Mouse (Mus musculus) thymus, postnatal 25 days (tissue): ENCODE data around the gene Ksr2.
"Not testable (repeated sequence)": the region's sequence is repeated elsewhere in the genome, so short reads cannot be mapped to it uniquely, and the experiment has no call there.

ENCODE experiments used
- DNase-seq: peaks from one replicate; pipeline ENCODE4 v3.0.0; 2022

Ksr2 gene

DNA sequence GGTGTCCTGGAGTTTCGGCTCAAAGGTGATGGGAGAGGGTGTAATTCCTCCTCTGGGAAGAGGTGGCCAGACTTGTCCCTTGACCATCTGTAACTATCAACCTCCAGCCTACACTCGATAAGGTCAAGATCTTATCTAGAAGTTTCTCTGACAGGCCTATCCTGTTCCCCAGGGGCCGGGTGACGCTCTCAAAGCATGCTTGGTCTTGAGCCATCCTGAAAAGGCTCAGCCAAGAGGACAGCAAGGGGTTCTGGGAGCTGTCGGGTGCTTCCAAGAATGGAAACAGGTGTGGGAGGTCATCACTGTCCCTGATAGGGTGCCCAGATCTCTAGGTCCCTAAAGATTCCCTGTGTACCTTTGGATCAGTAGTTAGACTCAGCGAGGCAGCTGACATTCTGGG, 4.4 kb upstream of the Ksr2 start:
- no peak for DNase-seq

GRCm38 (mm10) chr5:117414611-117415010, 811 bp downstream of the Ksr2 start:
- DNase-seq, result no peak

GRCm38 (mm10) chr5:117415011-117415912, 1.5 kb downstream of the Ksr2 start:
- no peak for DNase-seq

GRCm38 (mm10) chr5:117417442-117417841, 3.6 kb downstream of the Ksr2 start:
- DNase-seq, result no peak

DNA sequence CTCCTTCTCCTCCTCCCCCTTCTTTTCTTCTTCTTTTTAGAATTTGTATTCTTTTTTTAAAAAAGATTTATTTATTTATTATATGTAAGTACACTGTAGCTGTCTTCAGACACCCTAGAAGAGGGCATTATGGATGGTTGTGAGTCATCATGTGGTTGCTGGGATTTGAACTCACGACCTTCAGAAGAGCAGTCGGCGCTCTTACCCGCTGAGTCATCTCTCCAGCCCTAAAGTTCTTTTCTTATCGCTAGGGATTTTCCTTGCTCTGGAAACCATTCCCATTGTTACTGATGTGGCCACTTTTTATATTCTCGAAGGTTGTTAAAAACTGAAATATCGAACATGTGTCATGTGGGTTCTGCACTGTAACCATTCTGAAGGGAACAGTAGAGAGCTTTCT, 19.7 kb downstream of the Ksr2 start:
- DNase-seq, result not testable (repeated sequence)

DNA sequence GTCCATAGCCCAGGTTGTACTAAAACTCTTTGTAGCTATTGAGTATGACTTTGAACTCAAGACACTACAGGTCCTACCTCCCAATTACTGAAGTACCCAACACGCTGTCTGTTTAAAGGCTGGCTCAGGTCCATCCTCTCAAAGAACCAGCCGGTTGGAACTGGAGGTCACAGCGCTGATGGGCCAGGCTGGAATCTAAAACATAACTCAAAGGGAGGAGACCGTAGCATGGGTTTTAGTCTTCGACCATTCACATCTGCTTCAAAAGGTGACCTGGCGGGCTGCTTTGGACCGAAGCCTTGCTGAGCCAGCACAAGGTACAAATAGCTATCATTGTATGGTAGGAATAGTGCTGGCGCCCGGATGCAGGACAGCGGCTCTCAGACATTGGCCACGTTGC, 26.5 kb downstream of the Ksr2 start:
- no peak for DNase-seq

DNA sequence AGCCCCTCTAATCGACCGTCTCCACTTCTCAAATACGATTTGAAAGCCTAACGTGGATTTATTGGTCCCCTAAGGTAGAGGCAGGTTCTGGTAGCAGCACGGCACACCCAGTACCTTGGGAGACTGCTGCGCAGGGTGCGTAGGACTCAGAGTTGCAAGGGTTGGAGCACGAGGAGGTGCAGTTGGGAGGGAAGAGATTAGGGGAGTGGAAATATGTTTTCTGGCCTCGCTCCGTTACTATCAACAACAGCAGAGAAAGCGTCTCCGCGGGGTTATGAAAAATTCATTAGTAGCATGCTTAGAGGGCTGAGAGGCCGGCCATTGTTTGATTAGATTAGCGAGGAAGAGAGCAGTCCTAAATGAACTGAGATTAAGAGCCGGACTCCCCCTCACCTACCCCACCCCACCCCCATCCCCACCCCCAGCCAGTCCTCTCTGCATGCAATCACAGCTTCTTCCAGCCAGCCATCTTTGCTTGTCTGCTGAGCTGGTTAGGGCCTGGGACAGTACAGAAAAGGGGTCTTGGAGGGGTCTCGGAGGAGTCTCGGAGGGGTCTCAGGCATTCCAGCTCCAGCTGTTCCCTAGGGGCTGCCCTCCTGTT, 27.5 kb downstream of the Ksr2 start:
- DNase-seq, result no peak

- DNase-seq, result no peak
These were observed 28.5 kb downstream of the Ksr2 start for GRCm38 (mm10) chr5:117442157-117442765.

- no peak for DNase-seq
These were observed 29.3 kb downstream of the Ksr2 start for GRCm38 (mm10) chr5:117443141-117443540.

DNA sequence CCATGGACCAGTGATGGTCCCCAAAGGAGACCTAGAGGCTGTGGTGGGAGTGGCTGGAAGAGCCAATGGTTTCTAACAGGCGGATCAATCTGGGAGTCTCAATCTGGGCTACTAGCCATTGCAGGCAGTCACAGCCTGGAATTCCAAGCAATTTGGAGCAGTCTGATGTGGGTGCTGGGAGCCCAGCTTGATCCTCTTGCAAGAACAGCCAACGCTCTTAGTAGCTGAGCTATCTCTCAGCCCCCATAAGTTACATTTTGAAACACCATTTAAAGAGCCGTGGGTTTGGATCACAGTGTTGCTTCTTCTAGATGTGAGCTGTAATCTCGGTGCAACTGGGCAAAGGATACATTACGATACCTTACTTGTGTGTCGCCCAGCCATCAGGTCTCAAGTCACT, 30.1 kb downstream of the Ksr2 start:
- no peak for DNase-seq

- DNase-seq, result peak; percentile 4
These were observed 33.9 kb downstream of the Ksr2 start for GRCm38 (mm10) chr5:117447698-117448097.

- no peak for DNase-seq
These were observed 38.2 kb downstream of the Ksr2 start for GRCm38 (mm10) chr5:117452013-117452412.

DNA sequence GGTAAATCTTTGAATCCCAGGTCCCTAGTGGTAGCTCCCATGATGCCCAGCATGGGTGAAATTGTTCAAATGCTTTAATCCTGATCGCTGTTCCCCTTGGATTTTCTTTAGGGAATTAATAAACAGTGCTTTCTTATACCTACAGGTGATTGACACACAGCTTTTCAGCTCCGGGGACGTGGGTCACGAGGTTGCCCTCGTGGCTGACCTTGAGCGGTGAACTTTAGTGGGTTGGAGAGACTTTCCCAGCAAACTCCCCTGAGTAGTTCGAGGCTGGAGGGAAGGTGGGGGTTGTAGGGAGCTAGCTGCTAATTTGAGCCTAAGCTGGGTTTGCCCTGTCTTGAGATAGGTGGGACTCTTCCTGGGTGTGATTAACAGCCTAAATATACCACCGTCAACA, 41.7 kb downstream of the Ksr2 start:
- DNase-seq, result no peak

GRCm38 (mm10) chr5:117457121-117457520, 43.3 kb downstream of the Ksr2 start:
- DNase-seq, result no peak

DNA sequence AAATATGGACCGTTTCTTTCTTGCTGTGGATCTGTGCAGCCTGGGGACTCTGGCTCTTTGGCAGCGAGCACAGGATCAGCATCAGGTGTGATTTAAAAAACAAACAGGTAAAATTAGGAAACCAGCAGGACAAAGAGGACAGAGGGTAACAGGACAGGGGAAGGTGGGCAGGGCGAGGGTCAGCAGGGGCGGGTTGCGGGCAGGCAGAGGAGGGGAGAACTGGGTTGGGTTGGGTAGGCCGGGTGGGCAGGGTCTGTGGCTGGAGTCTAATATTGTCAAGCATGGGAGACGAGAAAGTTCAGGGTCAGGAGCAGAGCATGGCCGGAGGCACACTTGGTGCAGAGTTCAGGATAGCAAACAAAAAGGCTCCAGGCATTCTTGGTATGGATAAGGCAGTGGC, 43.8 kb downstream of the Ksr2 start:
- no peak for DNase-seq

DNA sequence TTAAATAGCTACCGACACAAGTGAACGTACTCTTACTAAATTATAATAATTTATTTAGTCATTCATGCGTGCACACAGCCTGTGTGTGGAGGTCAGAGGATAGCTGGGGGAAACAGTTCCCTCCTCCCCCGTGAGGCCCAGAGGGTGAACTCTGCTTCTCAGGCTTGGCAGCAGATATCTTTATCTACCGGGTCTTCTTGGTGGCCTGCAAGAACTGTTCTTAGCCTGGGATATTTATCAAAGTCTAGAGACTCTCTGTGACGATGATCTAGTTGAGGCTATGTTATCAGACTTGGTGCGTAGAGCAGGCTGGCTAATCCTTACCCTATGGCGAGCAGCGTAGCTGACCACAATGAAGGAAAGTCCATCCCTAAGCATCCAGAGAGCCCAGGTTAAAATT, 45.1 kb downstream of the Ksr2 start:
- no peak for DNase-seq

- no peak for DNase-seq
These were observed 46.5 kb downstream of the Ksr2 start for GRCm38 (mm10) chr5:117460261-117460660.

DNA sequence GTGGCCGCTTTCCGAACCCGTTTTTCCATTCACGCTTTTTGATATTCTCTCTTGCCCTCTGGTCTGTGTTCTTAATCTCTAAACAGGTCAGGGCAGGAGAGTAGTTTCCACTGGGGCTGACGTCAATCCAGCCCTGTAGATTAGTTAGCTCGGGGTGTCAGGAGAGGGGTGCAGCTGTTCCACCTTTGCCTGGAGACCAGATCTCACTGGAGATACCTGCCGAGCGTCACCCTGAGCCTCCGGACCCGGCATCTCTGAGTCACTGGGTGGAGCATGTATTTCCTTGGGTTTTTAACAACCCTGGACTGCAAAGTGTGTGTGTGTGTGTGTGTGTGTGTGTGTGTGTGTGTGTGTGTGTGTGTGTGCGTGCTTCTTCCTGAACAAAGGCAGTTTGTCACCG, 53.3 kb downstream of the Ksr2 start:
- DNase-seq, result no peak

DNA sequence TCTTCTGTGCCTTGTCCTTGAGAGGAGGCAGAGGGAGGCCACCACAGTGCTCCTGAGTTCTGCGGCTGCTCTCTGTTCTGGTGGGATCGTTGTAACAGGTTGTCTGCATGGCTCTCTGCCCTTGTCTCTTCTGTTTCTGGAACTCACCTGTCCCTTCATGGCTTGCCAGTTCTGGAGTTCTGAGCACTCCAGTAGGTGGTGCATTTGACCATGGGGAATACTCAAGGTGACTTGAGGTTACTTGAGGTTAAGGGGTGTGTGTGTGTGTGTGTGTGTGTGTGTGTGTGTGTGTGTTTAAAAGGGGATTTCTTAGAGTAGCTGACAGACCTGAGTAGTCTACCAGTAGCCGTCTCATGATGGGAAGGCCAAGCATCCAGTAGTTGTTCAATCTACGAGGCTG, 55.2 kb downstream of the Ksr2 start:
- DNase-seq, result no peak

GRCm38 (mm10) chr5:117469572-117469971, 55.8 kb downstream of the Ksr2 start:
- DNase-seq, result no peak

- DNase-seq, result no peak
These were observed 67.4 kb downstream of the Ksr2 start for GRCm38 (mm10) chr5:117481162-117481561.

DNA sequence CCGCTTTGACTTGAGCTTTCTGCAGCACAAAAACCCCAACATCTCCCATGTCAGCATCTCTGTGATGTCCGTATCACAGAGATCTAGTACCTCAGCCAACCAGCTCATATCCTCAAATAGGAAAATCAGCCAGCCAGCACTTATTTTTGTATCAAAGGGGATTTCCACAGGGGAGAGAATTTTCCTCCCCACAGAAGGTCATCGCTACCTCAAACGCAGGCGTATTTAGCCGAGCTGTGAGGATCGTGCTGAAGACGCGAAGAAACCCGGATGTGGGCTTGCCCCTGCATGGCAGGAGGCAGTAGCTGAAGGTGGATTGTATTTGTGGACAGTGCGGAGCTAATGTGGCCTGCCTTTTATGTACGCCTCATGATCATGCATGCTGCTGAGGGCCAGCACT, 67.8 kb downstream of the Ksr2 start:
- no peak for DNase-seq

GRCm38 (mm10) chr5:117482013-117482412, 68.2 kb downstream of the Ksr2 start:
- DNase-seq, result no peak

DNA sequence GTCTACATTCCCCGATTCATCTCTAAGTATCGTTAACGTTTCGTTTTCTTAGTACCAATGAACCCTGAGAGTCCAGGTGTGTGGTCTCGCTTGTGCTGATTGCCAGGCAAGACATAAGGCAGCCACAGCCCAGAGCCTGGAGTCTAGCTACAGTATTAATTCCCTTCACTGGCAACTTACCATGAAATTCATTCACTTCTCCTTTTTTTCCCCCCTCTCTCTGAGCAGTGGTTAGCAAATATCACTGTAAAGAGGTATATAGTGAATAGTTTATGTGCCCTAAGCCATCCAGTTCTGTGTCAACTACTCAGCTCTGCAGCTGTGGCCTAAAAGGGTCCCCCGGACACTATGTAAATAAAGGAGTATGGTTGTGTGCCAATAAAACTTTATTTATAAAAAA, 71.6 kb downstream of the Ksr2 start:
- no peak for DNase-seq
